Comparison of ENCODE assay signal across 11 mouse cellular contexts in the genomic region with DNA sequence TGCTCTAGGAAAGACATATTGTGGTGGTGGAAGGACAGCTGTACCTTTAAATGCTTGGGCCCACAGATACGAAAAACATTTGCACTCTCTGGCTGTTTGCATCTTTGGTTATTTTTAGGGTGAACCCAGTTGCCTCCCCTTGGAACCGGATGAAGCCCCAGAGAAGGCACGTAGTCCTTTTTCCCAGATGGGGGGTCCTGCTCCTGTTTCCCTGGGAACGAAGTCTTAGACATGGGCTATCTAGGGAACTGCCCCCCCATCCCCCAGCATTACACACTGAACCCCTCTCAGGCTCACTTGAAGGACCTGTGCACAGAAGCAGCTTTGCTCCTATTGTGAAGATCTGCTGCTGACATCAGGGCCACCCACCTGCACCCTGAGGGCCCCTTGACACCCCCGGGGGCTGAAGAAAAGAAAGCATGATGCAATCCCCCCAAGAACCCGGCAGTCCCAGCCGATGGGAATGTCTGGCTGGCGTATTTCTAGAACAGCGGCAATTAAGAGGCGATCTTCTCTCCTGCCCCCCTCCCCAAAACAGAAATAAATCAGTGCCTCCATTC. TPM values are rescaled to one million over a fixed set of nuclear protein-coding genes. Genes with fewer than 3 reads are reported as not detected.
DNase-seq lines count a peak whose midpoint lies in the region; ATAC-seq lines count a peak whose summit lies in the region.
"Had no signal": no experiment of that assay in that cellular context is flagged by ENCODE, and none has a peak within 500 bp of the region (broad histone marks: within the 10 kb centered on the region; RNA-seq: fewer than 3 reads in every experiment).

No protein-coding gene starts in this region.

- ATAC-seq in neural tube, embryonic 12.5 days (ENCODE audit: low FRiP score, low read depth) = no peak
- ATAC-seq in heart, embryonic 15.5 days (replicated peaks; ENCODE audit: insufficient number of reproducible peaks, insufficient read depth, low FRiP score, low read depth) = no peak
- no peak for ATAC-seq in midbrain, embryonic 11.5 days (ENCODE audit: low FRiP score)

- 0 out of 2 replicates have a peak overlapping the region, but pooled peaks have one; percentile 18 for H3K9ac ChIP-seq in neural tube, embryonic 12.5 days
- peak overlapping the region; percentile 38 for H3K9ac ChIP-seq in heart, embryonic 15.5 days
- peak overlapping the region; percentile 27; the same call in 1 of the 2 replicates for H3K9ac ChIP-seq in midbrain, embryonic 11.5 days (ENCODE audit: low read length)
- H3K9ac ChIP-seq: embryonic facial prominence, embryonic 15.5 days had no signal

- H3K4me2 ChIP-seq in neural tube, embryonic 12.5 days (replicated peaks) = peak overlapping the region; percentile 18
- peak overlapping the region; percentile 36 for H3K4me2 ChIP-seq in heart, embryonic 15.5 days
- H3K4me2 ChIP-seq in midbrain, embryonic 11.5 days = no peak overlapping the region
- H3K4me2 ChIP-seq: embryonic facial prominence, embryonic 15.5 days had no signal

- 43% methylated on average over 10 of the region's 10 CpGs for WGBS in neural tube, embryonic 12.5 days
- WGBS in heart, embryonic 15.5 days = 44% methylated on average over 10 of the region's 10 CpGs
- WGBS in midbrain, embryonic 11.5 days = 58% methylated on average over 10 of the region's 10 CpGs

- H3K4me3 ChIP-seq in neural tube, embryonic 12.5 days = no peak overlapping the region
- no peak overlapping the region for H3K4me3 ChIP-seq in heart, embryonic 15.5 days
- H3K4me3 ChIP-seq in midbrain, embryonic 11.5 days (ENCODE audit: low read depth, low read length) = no peak overlapping the region
- H3K4me3 ChIP-seq: embryonic facial prominence, embryonic 15.5 days had no signal

- no peaks in the 10 kb centered on the region for H3K36me3 ChIP-seq in neural tube, embryonic 12.5 days
- no peaks in the 10 kb centered on the region for H3K36me3 ChIP-seq in heart, embryonic 15.5 days
- no peaks in the 10 kb centered on the region for H3K36me3 ChIP-seq in midbrain, embryonic 11.5 days (ENCODE audit: control insufficient read depth, insufficient read depth, low read length)
- H3K36me3 ChIP-seq: embryonic facial prominence, embryonic 15.5 days had no signal

- DNase-seq in neural tube, embryonic 10.5 days (ENCODE audit: extremely low spot score, low spot score) = no peak
- no peak for DNase-seq in midbrain, embryonic 11.5 days (ENCODE audit: low spot score, missing footprints)
- DNase-seq in thymus, postnatal 25 days = peak; percentile 59
- no peak for DNase-seq in right cerebral cortex, adult 2 months (ENCODE audit: low spot score in 2 of 2)
- no peak for DNase-seq in urinary bladder, adult 18-20 months (ENCODE audit: low spot score in 2 of 2)
- no peak for DNase-seq in gastrocnemius, postnatal 10 days
- DNase-seq: cerebellum, adult 18-20 months; kidney, postnatal 4 days had no signal

- no peaks in the 10 kb centered on the region for H3K9me3 ChIP-seq in neural tube, embryonic 12.5 days
- no peaks in the 10 kb centered on the region for H3K9me3 ChIP-seq in heart, embryonic 15.5 days (replicated peaks)
- no peaks in the 10 kb centered on the region for H3K9me3 ChIP-seq in midbrain, embryonic 11.5 days (ENCODE audit: control insufficient read depth, low read length)
- H3K9me3 ChIP-seq: embryonic facial prominence, embryonic 15.5 days had no signal

- H3K4me1 ChIP-seq in neural tube, embryonic 12.5 days = peaks cover 20% of the 10 kb centered on the region
- H3K4me1 ChIP-seq in heart, embryonic 15.5 days (replicated peaks) = peaks cover 96% of the 10 kb centered on the region
- peaks cover 15% of the 10 kb centered on the region for H3K4me1 ChIP-seq in midbrain, embryonic 11.5 days (ENCODE audit: control insufficient read depth, insufficient read depth, low read length)

- no peak overlapping the region for H3K27ac ChIP-seq in neural tube, embryonic 12.5 days
- H3K27ac ChIP-seq in heart, embryonic 15.5 days = peak overlapping the region; percentile 82
- no peak overlapping the region; the same call in 1 of the 2 replicates for H3K27ac ChIP-seq in midbrain, embryonic 11.5 days (ENCODE audit: low read depth, low read length)
- H3K27ac ChIP-seq: embryonic facial prominence, embryonic 15.5 days had no signal

- no peaks in the 10 kb centered on the region for H3K27me3 ChIP-seq in neural tube, embryonic 12.5 days (replicated peaks)
- H3K27me3 ChIP-seq in heart, embryonic 15.5 days = no peaks in the 10 kb centered on the region
- H3K27me3 ChIP-seq in midbrain, embryonic 11.5 days (ENCODE audit: control insufficient read depth, insufficient read depth, low read length) = no peaks in the 10 kb centered on the region
- H3K27me3 ChIP-seq: embryonic facial prominence, embryonic 15.5 days had no signal

RNA-seq across cellular contexts. Expression of gene Pitpnm2, which starts 56.8 kb away (rescaled TPM):
- 6.3 and 7.4 TPM in 2 replicates for polyA plus RNA-seq in neural tube, embryonic 12.5 days (2016; fragmentation: Nextera tagmentation; extraction: Ambion mirVana)
- 4.9 and 7.9 TPM in 2 replicates for polyA plus RNA-seq in heart, embryonic 15.5 days (2015; fragmentation: Nextera tagmentation; extraction: Ambion mirVana)
- polyA plus RNA-seq in midbrain, embryonic 11.5 days (2014; fragmentation: Nextera tagmentation; extraction: Ambion mirVana) = 4.6 and 5.0 TPM in 2 replicates
- 10 to 100 TPM; 20.8 to 25.4 TPM for total RNA-seq in gastrocnemius, postnatal 10 days (2021)
